Mouse (Mus musculus) myocyte (in vitro differentiated cells): Measurements from ENCODE around the gene Camk1d.

ENCODE experiments used
- E2F4 ChIP-seq: IDR thresholded peaks from one replicate; pipeline ENCODE4 v1.6.1; 2011; ENCODE audit warnings: mild to moderate bottlenecking, control low read depth, moderate library complexity; ENCODE audit not compliant: insufficient read depth
- MAX ChIP-seq: IDR thresholded peaks from one replicate; pipeline ENCODE4 v1.6.1; 2011; ENCODE audit warnings: low read depth, mild to moderate bottlenecking, control low read depth
- MYOG ChIP-seq, 3 experiments: IDR thresholded peaks; one replicate each; pipeline ENCODE4 v1.6.1; 2011; ENCODE audit warnings: control low read depth in 2 of 3, low read depth in 2 of 3, mild to moderate bottlenecking in 2 of 3; ENCODE audit not compliant: insufficient read length in 2 of 3, control insufficient read depth in 1 of 3, insufficient read depth in 1 of 3
- POLR2A ChIP-seq: IDR thresholded peaks from one replicate; pipeline ENCODE4 v1.6.1; 2011; ENCODE audit warnings: low read depth, mild to moderate bottlenecking, control low read depth, moderate library complexity; ENCODE audit not compliant: insufficient read length
- SRF ChIP-seq: IDR thresholded peaks from one replicate; pipeline ENCODE4 v1.6.1; 2011; ENCODE audit warnings: low read depth; ENCODE audit not compliant: control insufficient read depth, insufficient read length

- TF ChIP-seq POLR2A = no peak
- no peak for TF ChIP-seq MYOG (IDR thresholded peaks at IDR 0.05; ENCODE audit: control insufficient read depth in 1 of 3, insufficient read depth in 1 of 3, insufficient read length in 2 of 3, low read depth in 2 of 3)
- no peak for TF ChIP-seq E2F4
- no peak for TF ChIP-seq MAX
- no peak for TF ChIP-seq SRF
Measured at GRCm38 (mm10) chr2:5643226-5643625, 71.1 kb downstream of the Camk1d start.
